Mouse (Mus musculus): ENCODE results near the gene Tubg2.
A peak's percentile ranks its signal among the peaks of the same experiment; 100 is the strongest.

Gene Tubg2

DNA sequence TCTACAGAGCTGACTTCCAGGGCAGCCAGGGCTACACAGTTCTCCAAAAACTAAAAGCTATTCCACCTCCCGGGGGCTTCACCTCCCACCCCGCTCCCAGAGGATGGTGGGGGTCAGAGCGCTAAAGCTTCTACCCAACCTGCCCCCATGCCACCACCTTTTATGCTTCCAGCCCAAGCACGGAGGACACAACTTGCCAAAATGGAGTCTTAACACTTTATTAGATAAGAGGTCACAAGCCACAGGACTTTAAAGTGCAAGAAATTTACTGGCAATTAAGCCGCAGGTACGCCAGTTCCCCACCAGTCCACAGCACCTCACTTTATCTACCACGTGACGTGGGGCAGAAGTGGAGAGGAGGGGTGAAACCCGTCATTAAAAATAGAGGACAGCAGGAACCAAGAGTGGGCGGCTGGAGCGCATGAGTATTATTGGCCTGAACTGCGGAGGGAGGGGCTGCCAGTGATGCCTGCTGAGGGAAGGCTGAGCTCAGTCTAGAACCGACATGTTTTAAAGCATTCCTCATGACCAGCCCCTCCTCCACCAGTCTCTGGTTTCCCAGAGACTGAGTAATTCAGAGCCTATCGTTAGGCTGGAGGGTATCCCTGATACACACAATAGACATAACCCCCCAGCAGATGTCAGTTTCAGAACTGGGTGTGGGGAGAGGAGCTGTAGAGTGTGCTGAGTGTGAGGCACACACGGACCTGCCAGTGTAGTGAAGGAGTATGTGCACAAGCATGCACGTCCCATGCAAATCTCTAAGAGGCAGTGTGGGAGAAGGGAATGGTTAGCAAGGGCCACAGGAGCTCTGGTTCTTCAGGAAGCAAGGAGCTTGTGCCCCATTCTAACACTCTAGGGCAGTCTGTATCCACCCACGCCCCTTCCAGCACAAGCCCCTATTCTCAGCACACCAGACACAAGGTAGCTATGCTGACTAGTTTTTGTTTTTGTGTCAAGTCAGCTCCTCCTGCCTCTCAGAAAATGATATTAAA is 35.5 kb downstream of the Tubg2 start:
- no peak for ATAC-seq (ENCODE audit: insufficient number of reproducible peaks, low FRiP score, low TSS enrichment)

DNA sequence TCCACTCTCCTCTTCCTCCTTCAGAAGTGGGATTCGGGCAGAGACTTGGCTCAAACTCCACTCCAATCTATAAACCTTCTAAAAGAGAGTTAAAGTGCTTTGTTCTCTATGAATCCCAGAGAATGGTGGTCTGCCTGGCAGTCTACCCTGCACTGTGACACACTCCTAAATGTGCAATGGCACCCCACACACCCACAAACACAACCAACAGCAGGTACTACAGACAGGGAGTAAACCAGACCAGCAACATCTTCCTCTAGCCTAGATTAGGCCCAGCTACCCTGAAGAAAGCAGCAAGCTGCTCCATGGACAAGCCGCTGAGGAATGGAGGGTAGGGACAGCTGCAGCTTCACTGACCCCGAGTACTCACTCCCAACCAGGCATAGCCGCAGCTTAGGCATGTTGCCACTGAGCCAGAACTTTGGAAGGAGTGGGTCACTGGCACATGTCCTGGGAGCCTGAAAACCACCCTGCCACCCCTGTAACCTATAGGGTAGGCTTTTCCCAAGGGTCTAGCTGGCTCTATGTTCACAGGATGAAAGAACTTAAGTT is 36.3 kb downstream of the Tubg2 start:
- no peak for ATAC-seq (ENCODE audit: insufficient number of reproducible peaks, low FRiP score, low TSS enrichment)

DNA sequence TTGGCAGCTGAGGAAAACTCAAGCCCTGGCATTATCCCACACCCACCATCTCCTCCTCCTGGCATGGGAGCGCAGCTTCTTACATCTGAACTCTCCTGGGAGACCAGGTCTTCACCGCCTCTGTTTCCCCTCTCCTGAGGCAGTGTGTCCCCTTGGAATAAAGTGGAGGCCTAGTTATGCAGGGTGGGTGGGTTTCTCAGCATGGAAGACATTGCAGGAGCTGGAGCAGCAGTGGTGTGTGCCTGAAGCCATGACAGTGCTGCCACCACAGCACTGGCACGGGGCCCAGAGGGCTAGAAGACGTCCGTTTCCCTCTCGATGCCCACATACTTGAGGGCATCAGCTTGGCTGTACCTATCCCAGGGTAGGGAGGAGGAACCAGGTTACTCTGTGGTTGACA is 36.9 kb downstream of the Tubg2 start:
- ATAC-seq (ENCODE audit: insufficient number of reproducible peaks, low FRiP score, low TSS enrichment), result no peak

DNA sequence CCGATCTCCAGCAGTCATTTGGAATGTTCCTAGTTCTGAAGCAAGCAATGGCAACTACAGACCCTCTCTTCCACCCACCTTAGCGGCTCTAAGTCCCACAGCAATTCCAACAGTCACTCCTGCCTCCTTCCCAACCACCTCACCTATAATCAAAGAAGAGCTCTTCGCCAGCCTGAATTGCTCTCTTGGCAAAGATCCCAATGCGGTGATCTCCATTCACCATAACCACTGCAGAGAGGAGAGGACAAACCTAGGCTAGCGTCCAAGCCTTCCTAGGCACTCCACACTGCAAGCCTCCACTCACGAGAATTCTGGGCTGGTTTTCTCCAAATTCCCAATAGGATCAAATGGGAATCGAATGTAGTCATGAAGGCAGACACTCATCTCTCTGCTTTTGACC is 37.4 kb downstream of the Tubg2 start:
- no peak for ATAC-seq (ENCODE audit: insufficient number of reproducible peaks, low FRiP score, low TSS enrichment)

DNA sequence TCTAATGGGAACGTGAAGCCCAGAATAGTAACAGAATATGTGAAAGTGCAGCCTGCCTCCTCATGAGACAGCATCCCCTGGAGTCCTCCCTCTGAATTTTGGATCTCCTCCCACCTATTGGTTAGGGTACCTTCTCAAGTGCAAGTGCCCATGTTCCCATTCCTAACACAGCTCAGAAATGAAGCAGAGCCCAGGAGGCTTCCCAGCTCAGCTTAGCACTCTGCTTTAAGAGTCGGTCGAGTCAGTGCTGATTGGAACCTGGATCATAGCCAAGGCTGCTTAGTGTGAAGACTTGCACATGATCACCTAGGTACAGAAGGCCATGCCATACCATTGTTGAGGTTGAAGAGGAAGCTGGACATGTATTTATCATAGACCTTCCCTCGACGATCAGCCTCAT is 38.4 kb downstream of the Tubg2 start:
- ATAC-seq (ENCODE audit: insufficient number of reproducible peaks, low FRiP score, low TSS enrichment), result no peak

DNA sequence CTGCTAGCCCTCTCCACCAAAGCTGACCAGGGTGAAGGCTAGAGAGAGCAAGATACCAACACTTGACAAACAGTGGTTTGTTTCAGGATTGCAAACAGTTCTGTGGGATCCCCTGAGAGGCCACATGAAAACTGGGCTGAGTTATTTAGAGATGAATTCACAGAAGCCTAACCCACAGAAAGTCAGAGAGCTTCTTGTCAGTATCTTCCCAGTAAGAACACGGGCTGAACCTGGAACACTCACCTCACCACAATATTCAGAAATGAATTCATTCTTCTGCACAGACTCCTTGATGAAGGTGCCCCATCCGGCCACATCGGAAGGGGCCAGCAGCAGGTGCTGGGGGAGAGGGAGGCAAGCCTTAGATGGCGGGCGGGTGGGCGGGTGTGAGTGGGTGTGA is 38.9 kb downstream of the Tubg2 start:
- no peak for ATAC-seq (ENCODE audit: insufficient number of reproducible peaks, low FRiP score, low TSS enrichment)

DNA sequence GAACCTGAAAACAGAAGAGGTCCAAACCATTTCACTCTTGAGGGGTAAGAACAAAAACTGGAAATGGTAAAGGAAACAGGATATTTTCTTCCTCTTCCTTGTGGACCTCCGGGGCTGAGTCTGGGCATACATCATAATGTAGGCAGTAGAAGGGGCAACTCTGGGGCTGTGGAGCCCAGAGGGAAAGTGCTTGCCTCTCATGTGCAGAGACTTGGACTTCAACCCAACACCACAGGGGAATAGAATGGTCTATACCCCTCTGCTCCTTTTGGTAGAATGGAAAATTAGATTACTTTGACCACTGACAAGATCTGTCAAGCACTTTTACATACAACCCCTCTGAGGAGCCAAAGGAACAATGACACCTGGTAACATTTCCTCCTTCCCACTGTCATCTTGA is 39.4 kb downstream of the Tubg2 start:
- no peak for ATAC-seq (ENCODE audit: insufficient number of reproducible peaks, low FRiP score, low TSS enrichment)

DNA sequence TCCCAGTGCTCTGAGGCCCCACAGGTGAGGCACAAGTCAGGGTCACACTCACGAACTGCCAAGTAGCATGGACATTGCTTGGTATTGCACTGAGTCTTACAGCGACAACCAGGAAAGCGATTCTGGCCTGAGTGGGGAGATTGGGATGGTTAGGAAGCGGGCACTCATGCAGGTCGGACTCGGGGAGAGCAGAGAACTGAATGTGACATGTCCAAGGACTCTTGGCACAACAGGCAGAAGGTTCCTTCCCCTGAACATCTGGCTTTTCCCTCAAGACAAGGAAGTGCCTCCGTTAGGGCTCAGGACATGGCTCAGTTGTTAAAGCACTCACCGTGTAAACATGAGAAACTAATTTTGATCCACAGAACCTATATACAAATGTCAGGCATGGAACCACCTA is 39.9 kb downstream of the Tubg2 start:
- ATAC-seq (ENCODE audit: insufficient number of reproducible peaks, low FRiP score, low TSS enrichment), result no peak

DNA sequence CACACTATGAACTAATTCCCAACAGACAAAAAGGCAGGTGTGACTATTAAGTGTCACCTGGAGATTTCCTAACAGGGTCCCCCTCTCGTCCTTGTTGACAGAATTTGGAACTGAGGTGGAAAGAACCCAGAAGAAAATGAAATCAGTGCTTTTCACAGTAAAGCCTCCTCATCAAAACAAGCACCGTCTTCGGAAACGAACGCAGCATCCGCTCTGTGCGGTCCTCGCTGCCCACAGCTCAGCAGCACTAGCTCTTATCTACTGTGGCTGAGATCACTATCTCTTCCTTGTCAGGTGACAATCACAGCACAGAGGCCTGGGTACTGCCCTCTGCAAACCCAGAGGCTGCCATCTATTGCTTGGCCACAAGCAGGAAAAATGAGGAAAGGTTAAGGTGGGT is 40.5 kb downstream of the Tubg2 start:
- ATAC-seq (ENCODE audit: insufficient number of reproducible peaks, low FRiP score, low TSS enrichment), result no peak

DNA sequence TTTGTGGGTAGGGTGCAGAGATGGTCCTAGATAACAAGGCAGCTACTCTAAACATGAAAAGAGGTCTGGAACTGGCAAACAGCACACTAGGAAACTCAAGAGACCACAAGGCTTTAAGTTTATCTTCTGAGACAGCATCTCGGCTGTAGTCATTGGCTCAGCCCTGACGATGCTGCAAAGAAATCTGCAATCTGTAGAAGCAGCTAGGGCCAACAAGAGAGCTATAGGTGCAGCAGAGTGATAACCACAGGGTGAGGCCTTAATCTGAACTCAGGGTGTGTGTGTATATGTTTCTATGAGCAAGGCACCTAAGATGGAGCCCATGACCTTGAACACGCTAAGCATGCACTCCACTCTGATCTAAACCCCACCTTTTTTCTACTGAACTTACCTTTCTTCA is 43.8 kb downstream of the Tubg2 start:
- ATAC-seq (ENCODE audit: insufficient number of reproducible peaks, low FRiP score, low TSS enrichment), result no peak

DNA sequence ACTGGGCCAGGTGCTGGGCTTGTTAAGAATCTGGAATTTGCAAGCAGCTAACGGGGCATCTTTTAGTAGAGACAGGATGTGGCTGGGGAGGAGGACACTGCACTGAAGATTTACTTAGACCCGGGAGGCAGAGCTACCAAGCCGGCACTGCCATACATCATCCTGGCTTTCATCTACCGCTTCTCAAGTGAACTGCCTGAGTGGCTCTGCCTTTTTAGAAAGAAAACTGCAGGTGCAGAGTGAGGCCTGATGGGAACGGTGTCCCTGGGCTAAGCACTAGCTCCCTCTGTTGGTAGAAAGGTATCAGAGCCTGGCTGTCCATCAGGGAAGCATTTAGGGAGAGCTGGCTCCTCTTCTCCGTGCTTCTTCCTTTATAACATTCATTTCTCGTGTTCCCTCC is 45.3 kb downstream of the Tubg2 start:
- peak; percentile 61; the same call in 1 of the 2 replicates for ATAC-seq (ENCODE audit: insufficient number of reproducible peaks, low FRiP score, low TSS enrichment)

All from cerebellum, adult (tissue).